Mouse (Mus musculus) small intestine, adult 2 months (tissue): ENCODE measurements at regions not wholly inside any gene's neighbourhood (a gene's known extent, or its start where the extent isn't known, plus 50 kb on each side); places are given as distances from the start of the nearest gene placed in this dataset.

Experiments used
- H3K27ac ChIP-seq: fragments of 200-500 bp; 2 replicates; pipeline ENCODE4 v1.5.1; 2012; ENCODE audit warnings: low read depth, low read length, control low read depth, inconsistent platforms; ENCODE audit not compliant: insufficient read depth
- H3K27me3 ChIP-seq: fragments of 200-500 bp; 2 replicates; pipeline ENCODE4 v1.6.1; 2012; ENCODE audit warnings: mild to moderate bottlenecking, moderate library complexity, low read length, inconsistent platforms; ENCODE audit not compliant: control insufficient read depth, insufficient read depth
- H3K36me3 ChIP-seq: fragments of 200-500 bp; 2 replicates; pipeline ENCODE4 v1.6.1; 2012; ENCODE audit warnings: mild to moderate bottlenecking, low read length, control low read depth, inconsistent platforms; ENCODE audit not compliant: control insufficient read depth, insufficient read depth
- H3K4me1 ChIP-seq: fragments of 200-500 bp; 2 replicates; pipeline ENCODE4 v1.6.1; 2012; ENCODE audit warnings: low read length, inconsistent platforms, mixed read lengths; ENCODE audit not compliant: control insufficient read depth, insufficient read depth, insufficient read length
- H3K4me3 ChIP-seq: fragments of 200-500 bp; 2 replicates; pipeline ENCODE4 v1.5.1; 2012; ENCODE audit warnings: low read depth, mild to moderate bottlenecking, control low read depth, inconsistent platforms, low read length, moderate library complexity
- CTCF ChIP-seq: fragments of 200-500 bp; IDR thresholded peaks from 2 replicates; pipeline ENCODE4 v1.5.1; 2012; ENCODE audit warnings: low read depth, mild to moderate bottlenecking, control low read depth, inconsistent platforms, low read length, moderate library complexity, mixed read lengths; ENCODE audit not compliant: insufficient replicate concordance, insufficient read length; ENCODE audit errors: extremely low read depth
- POLR2A ChIP-seq: fragments of 200-500 bp; IDR thresholded peaks from 2 replicates; pipeline ENCODE4 v1.6.1; 2012; ENCODE audit warnings: low read depth, mild to moderate bottlenecking, control low read depth, inconsistent platforms, low read length, moderate library complexity
- WGBS: fragments of 180-500 bp; shearing (Covaris S2); methylation state at CpG from one replicate; pipeline ENCODE4 v1.1.7; 2018; 5-methylcytosine and 5-hydroxymethylcytosine counted together

GRCm38 (mm10) chr1:92742881-92743621 lies 88.4 kb upstream of the Gpc1 start:
- H3K27me3 ChIP-seq = no peaks in the 10 kb centered on the region
- no peaks in the 10 kb centered on the region for H3K36me3 ChIP-seq
- no peak overlapping the region for H3K27ac ChIP-seq
- no peak overlapping the region for H3K4me3 ChIP-seq
- no peaks in the 10 kb centered on the region for H3K4me1 ChIP-seq
- TF ChIP-seq CTCF (no peak), POLR2A (no peak)
- 63% methylated on average over 4 of the region's 4 CpGs for WGBS

- Histone ChIP-seq H3K27ac (no peak overlapping the region), H3K36me3 (no peaks in the 10 kb centered on the region), H3K4me1 (no peaks in the 10 kb centered on the region), H3K4me3 (no peak overlapping the region), H3K27me3 (no peaks in the 10 kb centered on the region)
- TF ChIP-seq POLR2A = no peak
- TF ChIP-seq CTCF = no peak
- 71% methylated on average over 6 of the region's 6 CpGs for WGBS
Observed at GRCm38 (mm10) chr1:92742300-92742699, 89.1 kb upstream of the Gpc1 start.

GRCm38 (mm10) chr1:92741047-92741446 lies 90.4 kb upstream of the Gpc1 start:
- Histone ChIP-seq H3K4me1 (no peaks in the 10 kb centered on the region), H3K4me3 (no peak overlapping the region), H3K27me3 (no peaks in the 10 kb centered on the region), H3K27ac (no peak overlapping the region), H3K36me3 (no peaks in the 10 kb centered on the region)
- TF ChIP-seq POLR2A = no peak
- TF ChIP-seq CTCF = no peak
- 76% methylated on average over 5 of the region's 5 CpGs for WGBS

- H3K36me3 ChIP-seq = no peaks in the 10 kb centered on the region
- H3K27ac ChIP-seq = no peak overlapping the region
- no peak for TF ChIP-seq POLR2A
- TF ChIP-seq CTCF = no peak
- no peaks in the 10 kb centered on the region for H3K27me3 ChIP-seq
- H3K4me3 ChIP-seq = no peak overlapping the region
- no peaks in the 10 kb centered on the region for H3K4me1 ChIP-seq
- WGBS = 42% methylated on average over 11 of the region's 11 CpGs
Observed at GRCm38 (mm10) chr1:92737600-92738197, 89.1 kb upstream of the Otos start.

- WGBS = 50% methylated on average over 7 of the region's 7 CpGs
- H3K27me3 ChIP-seq = no peaks in the 10 kb centered on the region
Observed at GRCm38 (mm10) chr1:92736411-92736810, 87.8 kb upstream of the Otos start.

GRCm38 (mm10) chr1:92733732-92734131 lies 85.1 kb upstream of the Otos start:
- Histone ChIP-seq H3K4me1 (no peaks in the 10 kb centered on the region), H3K27ac (no peak overlapping the region), H3K27me3 (no peaks in the 10 kb centered on the region), H3K4me3 (no peak overlapping the region), H3K36me3 (no peaks in the 10 kb centered on the region)
- WGBS = 57% methylated on average over 8 of the region's 8 CpGs
- TF ChIP-seq POLR2A = no peak
- TF ChIP-seq CTCF = no peak

More at GRCm38 (mm10) chr1:92736411-92736810, 87.8 kb upstream of the Otos start:
- TF ChIP-seq POLR2A (no peak), CTCF (no peak)
- no peak overlapping the region for H3K27ac ChIP-seq
- no peak overlapping the region for H3K4me3 ChIP-seq
- H3K4me1 ChIP-seq = no peaks in the 10 kb centered on the region
- no peaks in the 10 kb centered on the region for H3K36me3 ChIP-seq
